Mouse (Mus musculus) bone marrow macrophage, adult 2 months (primary cell): Measurements from ENCODE around the gene Itpr1.

Experiments
- CTCF ChIP-seq: IDR thresholded peaks from 2 replicates; pipeline ENCODE4 v1.5.1; 2012; ENCODE audit warnings: low read depth, mild to moderate bottlenecking, low read length, moderate library complexity
- POLR2A ChIP-seq: IDR thresholded peaks from 2 replicates; pipeline ENCODE4 v1.6.1; 2012; ENCODE audit warnings: mild to moderate bottlenecking, low read depth, low read length, borderline replicate concordance

DNA sequence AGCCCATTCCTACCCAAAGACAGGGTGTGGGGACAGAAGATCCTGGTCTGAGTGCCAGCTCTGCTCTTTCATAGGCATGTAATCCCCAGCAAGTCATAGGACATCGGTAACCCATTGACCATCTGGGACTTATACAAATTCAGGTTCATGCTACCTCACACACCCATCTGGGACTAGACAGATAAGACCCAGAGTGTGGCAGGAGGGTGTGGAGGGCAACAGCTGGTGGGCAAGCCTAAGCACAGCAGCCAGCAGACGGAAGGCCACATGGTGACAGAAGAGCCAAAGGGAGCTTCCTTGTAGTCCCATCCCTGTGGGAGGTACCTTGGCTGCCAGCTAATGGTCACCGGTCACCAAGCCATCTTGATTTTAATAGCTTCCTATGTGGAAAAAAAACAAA lies 316.3 kb downstream of the Itpr1 start:
- TF ChIP-seq CTCF (no peak), POLR2A (no peak)
